Mouse (Mus musculus): ENCODE measurements at regions not wholly inside any gene's neighbourhood (a gene's known extent, or its start where the extent isn't known, plus 50 kb on each side); places are given as distances from the start of the nearest gene placed in this dataset.

DNA sequence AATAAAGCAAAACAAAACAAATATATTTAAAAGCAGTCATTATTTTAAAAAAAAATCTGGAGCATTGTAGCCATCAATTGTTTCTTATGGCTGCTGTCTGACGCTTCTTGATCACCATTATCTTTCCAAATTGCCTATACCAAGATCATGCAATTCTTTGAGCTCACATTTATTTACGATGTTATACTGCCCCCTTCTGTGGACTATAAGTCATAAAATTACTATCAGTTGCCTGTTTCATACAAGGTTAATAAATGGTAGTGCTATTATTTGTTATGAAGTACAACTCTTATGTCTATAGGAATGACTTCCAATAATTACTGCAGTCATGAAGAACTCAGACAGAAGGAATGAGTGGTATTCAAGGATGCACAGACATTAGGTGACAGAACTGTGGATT lies 57.3 kb upstream of the Eda2r start:
- peak; percentile 0 for DNase-seq (ENCODE audit: low read depth, low spot score)
- no peaks in the 10 kb centered on the region for H3K27me3 ChIP-seq (ENCODE audit: control insufficient read depth, insufficient read depth, low read length, poor library complexity, severe bottlenecking)

DNA sequence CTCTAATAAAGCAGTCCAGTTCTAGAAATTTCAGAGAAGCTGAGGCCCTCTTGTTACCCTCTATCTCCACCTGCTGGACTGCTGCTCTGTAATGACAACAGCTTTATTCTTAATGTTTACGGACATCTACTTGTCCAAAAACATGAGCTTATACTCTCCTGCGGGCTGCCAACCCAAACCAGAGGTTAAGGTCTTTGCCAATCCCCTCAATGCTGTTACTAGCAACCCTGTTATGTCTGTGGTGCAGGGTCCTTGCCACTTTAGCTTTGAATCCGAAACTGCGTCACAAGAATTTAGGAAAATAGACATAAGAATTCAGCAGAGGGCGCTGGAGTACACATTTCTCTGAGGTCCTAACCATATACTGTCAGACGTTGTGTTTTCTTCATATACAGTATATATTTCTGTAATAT lies 54.4 kb upstream of the Eda2r start:
- DNase-seq (ENCODE audit: low read depth, low spot score): peak; percentile 33
- H3K36me3 ChIP-seq (ENCODE audit: control insufficient read depth, insufficient read depth, low read length, poor library complexity, severe bottlenecking): no peaks in the 10 kb centered on the region
- no peaks in the 10 kb centered on the region for H3K27me3 ChIP-seq (ENCODE audit: control insufficient read depth, insufficient read depth, low read length, poor library complexity, severe bottlenecking)

More for the DNA sequence above, 57.3 kb upstream of the Eda2r start:
- H3K36me3 ChIP-seq (ENCODE audit: control insufficient read depth, insufficient read depth, low read length, poor library complexity, severe bottlenecking): no peaks in the 10 kb centered on the region
